Mouse (Mus musculus): Measurements from ENCODE around the gene Tas2r106. TPM values are rescaled to one million over a fixed set of nuclear protein-coding genes. Genes with fewer than 3 reads are reported as not detected.

Tas2r106 gene
- polyA plus RNA-seq (2015; fragmentation: Nextera tagmentation; extraction: Ambion mirVana), result not detected in 2 replicates

DNA sequence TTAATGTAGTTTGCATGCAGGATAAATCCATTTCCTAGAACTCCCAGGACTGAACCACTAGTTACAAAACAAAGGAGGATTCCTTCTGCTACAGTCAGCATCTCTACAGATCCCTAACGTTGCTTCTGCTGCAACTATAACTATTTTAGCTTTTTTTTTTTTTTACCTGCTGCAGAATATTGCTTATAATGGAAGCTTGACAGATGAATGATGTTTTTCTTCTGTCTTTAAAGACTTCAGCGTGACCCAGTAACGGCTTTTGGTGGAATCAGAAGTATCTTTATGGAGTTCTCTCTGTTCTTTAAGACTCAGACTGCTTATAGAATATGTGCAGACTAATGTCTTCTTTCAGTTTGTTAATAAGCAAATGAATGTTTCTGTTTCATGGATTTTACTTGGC is at the start of gene Tas2r106:
Tas2r106 (minus strand) TSS at position 101 of the 400 bp plus-strand sequence.
- H3K27me3 ChIP-seq (ENCODE audit: control insufficient read depth, insufficient read depth, low read length), result no peaks in the 10 kb centered on the region
- ATAC-seq (ENCODE audit: insufficient read depth, low FRiP score), result no peak

GRCm38 (mm10) chr6:131712803-131713202 is 34.1 kb upstream of the Tas2r106 start:
- no peaks in the 10 kb centered on the region for H3K9me3 ChIP-seq (replicated peaks; ENCODE audit: control insufficient read depth, low read length)
- 40% methylated on average over 7 of the region's 7 CpGs for WGBS
- no peak for ATAC-seq (ENCODE audit: insufficient read depth, low FRiP score)
- no peak overlapping the region for H3K27ac ChIP-seq (ENCODE audit: low read length)
- no peaks in the 10 kb centered on the region for H3K4me1 ChIP-seq (ENCODE audit: control insufficient read depth, insufficient read depth, low read length)
- H3K27me3 ChIP-seq (ENCODE audit: control insufficient read depth, insufficient read depth, low read length), result no peaks in the 10 kb centered on the region
- no peak overlapping the region for H3K9ac ChIP-seq (ENCODE audit: low read length)
- H3K36me3 ChIP-seq (ENCODE audit: control insufficient read depth, insufficient read depth, low read length), result no peaks in the 10 kb centered on the region
- H3K4me3 ChIP-seq (replicated peaks; ENCODE audit: low read length), result no peak overlapping the region
- H3K4me2 ChIP-seq (ENCODE audit: low read depth, low read length), result no peak overlapping the region

More for the DNA sequence above, at the start of gene Tas2r106:
- H3K4me3 ChIP-seq (replicated peaks; ENCODE audit: low read length), result no peak within 1 kb of the TSS
- no peaks in the 10 kb centered on the region for H3K9me3 ChIP-seq (replicated peaks; ENCODE audit: control insufficient read depth, low read length)
- no peaks in the 10 kb centered on the region for H3K36me3 ChIP-seq (ENCODE audit: control insufficient read depth, insufficient read depth, low read length)
- 71% methylated on average over 3 of the region's 3 CpGs for WGBS
- H3K9ac ChIP-seq (ENCODE audit: low read length), result no peak within 1 kb of the TSS
- no peaks in the 10 kb centered on the region for H3K4me1 ChIP-seq (ENCODE audit: control insufficient read depth, insufficient read depth, low read length)
- no peak within 1 kb of the TSS for H3K4me2 ChIP-seq (ENCODE audit: low read depth, low read length)
- H3K27ac ChIP-seq (ENCODE audit: low read length), result no peak within 1 kb of the TSS

GRCm38 (mm10) chr6:131689963-131690362 is 11.3 kb upstream of the Tas2r106 start, which contains the start of gene Tas2r114:
Tas2r114 (minus strand) TSS chr6:131690063.
- H3K36me3 ChIP-seq (ENCODE audit: control insufficient read depth, insufficient read depth, low read length), result no peaks in the 10 kb centered on the region
- H3K4me1 ChIP-seq (ENCODE audit: control insufficient read depth, insufficient read depth, low read length), result no peaks in the 10 kb centered on the region
- no peak within 1 kb of the TSS for H3K27ac ChIP-seq (ENCODE audit: low read length)
- H3K9ac ChIP-seq (ENCODE audit: low read length), result no peak within 1 kb of the TSS
- H3K4me2 ChIP-seq (ENCODE audit: low read depth, low read length), result no peak within 1 kb of the TSS
- ATAC-seq (ENCODE audit: insufficient read depth, low FRiP score), result no peak
- H3K4me3 ChIP-seq (replicated peaks; ENCODE audit: low read length), result no peak within 1 kb of the TSS
- H3K9me3 ChIP-seq (replicated peaks; ENCODE audit: control insufficient read depth, low read length), result no peaks in the 10 kb centered on the region
- no peaks in the 10 kb centered on the region for H3K27me3 ChIP-seq (ENCODE audit: control insufficient read depth, insufficient read depth, low read length)

DNA sequence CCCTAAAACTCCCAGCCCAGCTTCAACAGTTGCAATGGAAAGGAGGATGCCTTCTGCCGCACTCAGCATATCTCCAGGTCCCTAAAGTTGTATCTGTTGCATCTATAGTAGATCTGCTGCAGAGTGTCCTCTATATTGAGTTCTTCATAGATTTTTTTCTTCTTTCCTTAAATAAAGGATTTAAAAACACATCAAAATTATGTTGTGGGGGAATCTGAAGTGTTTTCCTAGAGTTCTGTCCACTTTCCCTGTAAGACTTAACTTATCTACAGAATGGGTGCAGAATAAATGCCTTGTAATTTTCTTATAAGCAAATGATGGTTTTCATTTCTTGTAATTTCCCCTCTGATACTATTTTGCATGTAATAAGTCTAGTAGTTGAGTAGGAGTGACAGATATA is 8.7 kb upstream of the Tas2r106 start, which contains the start of gene Tas2r105:
Tas2r105 (minus strand) TSS at position 101 of the 400 bp plus-strand sequence.
- Histone ChIP-seq H3K27me3 (ENCODE audit: control insufficient read depth, insufficient read depth, low read length) (no peaks in the 10 kb centered on the region), H3K4me2 (ENCODE audit: low read depth, low read length) (no peak within 1 kb of the TSS), H3K9me3 (replicated peaks; ENCODE audit: control insufficient read depth, low read length) (no peaks in the 10 kb centered on the region), H3K27ac (ENCODE audit: low read length) (no peak within 1 kb of the TSS), H3K4me1 (ENCODE audit: control insufficient read depth, insufficient read depth, low read length) (no peaks in the 10 kb centered on the region), H3K9ac (ENCODE audit: low read length) (no peak within 1 kb of the TSS), H3K4me3 (replicated peaks; ENCODE audit: low read length) (no peak within 1 kb of the TSS), H3K36me3 (ENCODE audit: control insufficient read depth, insufficient read depth, low read length) (no peaks in the 10 kb centered on the region)
- no peak for ATAC-seq (ENCODE audit: insufficient read depth, low FRiP score)
- WGBS, result 71% methylated on average over 1 of the region's 1 CpGs

DNA sequence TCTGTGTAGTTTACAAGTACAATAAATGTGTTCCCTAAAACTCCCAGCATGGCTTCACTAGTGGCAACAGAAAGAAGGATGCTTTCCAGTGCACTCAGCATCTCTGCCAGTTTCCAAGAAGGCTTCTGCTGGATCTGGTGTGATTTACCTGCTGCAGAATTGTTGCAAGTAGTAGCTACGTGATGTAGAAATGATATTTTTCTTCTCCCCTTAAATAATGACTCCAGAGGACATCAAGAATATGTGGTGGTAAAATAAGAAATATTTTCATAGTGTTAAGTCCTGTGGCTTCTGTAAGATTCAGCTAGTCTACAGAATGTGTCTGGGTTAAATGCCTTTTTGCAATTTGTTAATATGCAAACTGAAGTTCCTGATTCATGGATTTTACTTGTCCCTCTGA is 7.0 kb upstream of the Tas2r106 start, which contains the start of gene Tas2r104:
Tas2r104 (minus strand) TSS at position 101 of the 400 bp plus-strand sequence.
- no peak for ATAC-seq (ENCODE audit: insufficient read depth, low FRiP score)
- no peak within 1 kb of the TSS for H3K27ac ChIP-seq (ENCODE audit: low read length)
- H3K36me3 ChIP-seq (ENCODE audit: control insufficient read depth, insufficient read depth, low read length), result no peaks in the 10 kb centered on the region
- H3K27me3 ChIP-seq (ENCODE audit: control insufficient read depth, insufficient read depth, low read length), result no peaks in the 10 kb centered on the region
- no peak within 1 kb of the TSS for H3K4me2 ChIP-seq (ENCODE audit: low read depth, low read length)
- H3K9me3 ChIP-seq (replicated peaks; ENCODE audit: control insufficient read depth, low read length), result no peaks in the 10 kb centered on the region
- no peaks in the 10 kb centered on the region for H3K4me1 ChIP-seq (ENCODE audit: control insufficient read depth, insufficient read depth, low read length)
- no peak within 1 kb of the TSS for H3K9ac ChIP-seq (ENCODE audit: low read length)
- no peak within 1 kb of the TSS for H3K4me3 ChIP-seq (replicated peaks; ENCODE audit: low read length)
- WGBS, result 71% methylated on average over 1 of the region's 1 CpGs

- H3K9me3 ChIP-seq (replicated peaks; ENCODE audit: control insufficient read depth, low read length), result no peaks in the 10 kb centered on the region
Measured at GRCm38 (mm10) chr6:131660049-131660448, 18.6 kb downstream of the Tas2r106 start, which contains the start of gene Tas2r107. Tas2r107 (minus strand) TSS chr6:131660149.

GRCm38 (mm10) chr6:131630812-131631211 is 47.9 kb downstream of the Tas2r106 start, which contains the start of gene Tas2r130:
Tas2r130 (minus strand) TSS chr6:131630912.
- no peak for ATAC-seq (ENCODE audit: insufficient read depth, low FRiP score)
- Histone ChIP-seq H3K9me3 (replicated peaks; ENCODE audit: control insufficient read depth, low read length) (no peaks in the 10 kb centered on the region), H3K9ac (ENCODE audit: low read length) (no peak within 1 kb of the TSS), H3K27ac (ENCODE audit: low read length) (no peak within 1 kb of the TSS), H3K36me3 (ENCODE audit: control insufficient read depth, insufficient read depth, low read length) (no peaks in the 10 kb centered on the region), H3K4me2 (ENCODE audit: low read depth, low read length) (no peak within 1 kb of the TSS), H3K4me1 (ENCODE audit: control insufficient read depth, insufficient read depth, low read length) (no peaks in the 10 kb centered on the region), H3K4me3 (replicated peaks; ENCODE audit: low read length) (no peak within 1 kb of the TSS), H3K27me3 (ENCODE audit: control insufficient read depth, insufficient read depth, low read length) (no peaks in the 10 kb centered on the region)
- WGBS, result 72% methylated on average over 3 of the region's 3 CpGs

More at GRCm38 (mm10) chr6:131660049-131660448, 18.6 kb downstream of the Tas2r106 start, which contains the start of gene Tas2r107:
- H3K36me3 ChIP-seq (ENCODE audit: control insufficient read depth, insufficient read depth, low read length), result no peaks in the 10 kb centered on the region
- H3K27ac ChIP-seq (ENCODE audit: low read length), result no peak within 1 kb of the TSS
- no peaks in the 10 kb centered on the region for H3K4me1 ChIP-seq (ENCODE audit: control insufficient read depth, insufficient read depth, low read length)
- no peak within 1 kb of the TSS for H3K4me3 ChIP-seq (replicated peaks; ENCODE audit: low read length)
- H3K4me2 ChIP-seq (ENCODE audit: low read depth, low read length), result no peak within 1 kb of the TSS
- no peaks in the 10 kb centered on the region for H3K27me3 ChIP-seq (ENCODE audit: control insufficient read depth, insufficient read depth, low read length)
- H3K9ac ChIP-seq (ENCODE audit: low read length), result no peak within 1 kb of the TSS
- ATAC-seq (ENCODE audit: insufficient read depth, low FRiP score), result no peak

Other genes with a start within 250 kb of the Tas2r106 start
- not detected in 2 replicates for gene 5430401F13Rik, start 192.5 kb downstream of the Tas2r106 start, polyA plus RNA-seq (2015; fragmentation: Nextera tagmentation; extraction: Ambion mirVana)
- gene Gm6619, start 192.5 kb downstream of the Tas2r106 start, polyA plus RNA-seq (2015; fragmentation: Nextera tagmentation; extraction: Ambion mirVana), result not detected in 2 replicates
- not detected in 2 replicates for gene Tas2r130, start 48.0 kb downstream of the Tas2r106 start, polyA plus RNA-seq (2015; fragmentation: Nextera tagmentation; extraction: Ambion mirVana)
- gene Tas2r107, start 18.7 kb downstream of the Tas2r106 start, polyA plus RNA-seq (2015; fragmentation: Nextera tagmentation; extraction: Ambion mirVana), result not detected in 2 replicates
- not detected in 2 replicates for gene Tas2r104, start 6.9 kb upstream of the Tas2r106 start, polyA plus RNA-seq (2015; fragmentation: Nextera tagmentation; extraction: Ambion mirVana)
- not detected in 2 replicates for gene Tas2r105, start 8.6 kb upstream of the Tas2r106 start, polyA plus RNA-seq (2015; fragmentation: Nextera tagmentation; extraction: Ambion mirVana)
- gene Tas2r114, start 11.2 kb upstream of the Tas2r106 start, polyA plus RNA-seq (2015; fragmentation: Nextera tagmentation; extraction: Ambion mirVana), result not detected in 2 replicates

All from stomach, embryonic 16.5 days (tissue).